Mouse (Mus musculus): ENCODE data around the gene Pramef12. TPM values are rescaled to one million over a fixed set of nuclear protein-coding genes. Genes with fewer than 3 reads are reported as not detected.
"Not testable (repeated sequence)": the region's sequence is repeated elsewhere in the genome, so short reads cannot be mapped to it uniquely, and the experiment has no call there.

Pramef12 gene
- polyA plus RNA-seq, 1 experiment from 2014 or later, result not detected

DNA sequence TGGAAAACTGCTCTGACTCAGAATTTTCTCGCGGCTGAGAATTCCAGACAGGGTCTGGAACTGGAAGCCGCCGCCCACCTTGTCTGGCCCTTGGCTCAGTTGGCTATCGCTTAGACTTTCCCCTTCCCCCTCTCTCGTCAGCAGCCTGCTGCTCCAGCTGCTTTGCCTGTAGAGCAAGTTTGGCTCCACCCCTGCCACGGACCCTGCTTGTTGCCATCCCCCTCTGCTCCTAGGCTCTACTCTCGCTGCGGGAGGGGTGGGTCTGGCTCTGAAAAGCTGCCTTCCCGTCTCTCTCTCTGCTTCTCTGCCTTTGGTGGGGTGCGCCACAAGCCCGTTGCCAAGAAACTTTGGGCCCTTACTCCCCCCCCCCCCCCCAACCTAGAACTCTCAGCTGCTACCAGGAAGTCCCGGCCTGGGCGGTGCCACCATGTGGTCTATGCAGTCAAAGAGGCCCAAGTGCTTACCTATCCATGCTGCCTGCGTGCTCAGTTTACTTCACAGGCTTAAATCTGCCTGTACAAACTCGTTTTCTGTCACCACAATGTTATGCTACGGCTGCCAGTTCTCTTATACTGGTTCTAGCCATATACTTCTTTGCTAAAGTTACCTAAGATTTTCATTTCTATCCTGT lies 3.7 kb downstream of the Pramef12 start:
- Histone ChIP-seq H3K4me1 (no peaks in the 10 kb centered on the region), H3K36me3 (no peaks in the 10 kb centered on the region), H3K4me2 (replicated peaks) (peak overlapping the region; percentile 29), H3K27ac (replicated peaks) (no peak overlapping the region), H3K9me3 (0 out of 2 replicates have a peak, but pooled peaks cover 9% of the 10 kb centered on the region), H3K9ac (replicated peaks) (no peak overlapping the region), H3K4me3 (no peak overlapping the region), H3K27me3 (no peaks in the 10 kb centered on the region)
- ATAC-seq (ENCODE audit: low FRiP score, low read depth), result 0 out of 2 replicates have a peak, but pooled peaks have one; percentile 19
- 12% methylated on average over 17 of the region's 17 CpGs for WGBS

DNA sequence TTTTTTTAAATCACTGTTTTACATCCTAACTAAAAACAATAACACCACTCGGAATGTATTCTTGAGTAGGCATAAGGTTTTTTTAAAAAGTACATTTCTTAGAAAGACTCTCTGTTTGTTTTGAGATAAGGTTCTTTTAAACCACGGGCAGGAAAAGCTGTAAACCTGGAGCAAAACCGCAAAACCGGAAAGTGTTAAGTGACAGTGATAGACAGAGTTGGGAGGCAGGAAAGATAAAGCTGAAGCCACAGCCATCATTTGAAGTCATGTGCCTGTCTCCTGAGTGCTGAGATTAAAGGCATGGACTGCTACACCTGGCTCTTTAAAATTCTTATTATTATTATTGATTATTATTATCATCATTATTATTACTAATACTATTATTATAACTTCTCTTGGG lies 5.6 kb downstream of the Pramef12 start:
- Histone ChIP-seq H3K4me3 (no peak overlapping the region), H3K27ac (replicated peaks) (no peak overlapping the region), H3K9ac (replicated peaks) (no peak overlapping the region), H3K9me3 (0 out of 2 replicates have a peak, but pooled peaks cover 1% of the 10 kb centered on the region), H3K36me3 (no peaks in the 10 kb centered on the region), H3K27me3 (no peaks in the 10 kb centered on the region), H3K4me1 (no peaks in the 10 kb centered on the region), H3K4me2 (replicated peaks) (no peak overlapping the region)
- WGBS, result 84% methylated on average over 4 of the region's 4 CpGs
- no peak for ATAC-seq (ENCODE audit: low FRiP score, low read depth)

DNA sequence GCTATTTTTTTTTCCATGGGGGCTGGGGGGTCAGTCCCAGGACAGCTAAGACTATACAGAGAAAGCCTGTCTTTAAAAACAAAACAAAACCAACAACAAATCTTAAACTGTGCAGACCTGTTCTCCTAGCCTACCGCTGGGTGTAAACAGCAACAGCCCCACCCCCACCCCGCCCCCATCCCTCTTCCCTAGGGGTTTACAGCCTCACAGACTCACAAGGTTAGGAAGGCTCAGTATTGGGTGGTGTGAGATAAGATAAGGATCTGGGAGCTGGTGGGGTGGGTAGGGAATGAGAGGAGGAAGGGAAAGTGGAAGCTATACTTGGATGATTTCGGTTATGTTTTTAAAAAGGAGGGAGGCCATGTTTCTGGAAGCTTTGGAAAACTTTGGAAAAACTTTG lies 11.9 kb downstream of the Pramef12 start:
- Histone ChIP-seq H3K4me3 (no peak overlapping the region), H3K4me1 (no peaks in the 10 kb centered on the region), H3K27me3 (no peaks in the 10 kb centered on the region), H3K9ac (replicated peaks) (no peak overlapping the region), H3K4me2 (replicated peaks) (no peak overlapping the region), H3K9me3 (peaks cover 35% of the 10 kb centered on the region), H3K27ac (replicated peaks) (no peak overlapping the region), H3K36me3 (no peaks in the 10 kb centered on the region)
- 44% methylated on average over 3 of the region's 3 CpGs for WGBS
- no peak for ATAC-seq (ENCODE audit: low FRiP score, low read depth)

DNA sequence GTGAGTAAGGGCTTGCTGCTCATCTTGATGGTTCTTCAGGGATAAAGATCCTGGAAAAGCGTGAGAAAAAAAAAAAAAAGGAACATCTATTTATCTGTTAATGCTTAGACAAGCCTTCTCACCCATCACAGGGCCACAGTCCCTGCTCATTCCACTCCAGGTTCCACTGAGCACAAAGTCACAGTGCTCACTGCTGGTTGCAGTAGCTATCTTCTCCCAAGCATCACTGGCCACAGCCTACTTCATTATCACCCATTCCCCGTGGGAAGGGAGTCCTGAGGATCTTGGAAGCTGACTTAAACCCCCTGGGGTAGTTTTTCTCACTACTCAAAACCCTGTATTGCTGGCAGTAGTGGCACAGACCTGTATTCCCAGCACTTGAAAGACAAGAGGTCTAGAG lies 30.4 kb downstream of the Pramef12 start, which contains the start of gene Pramef20:
Gene Pramef20, minus strand, starts transcription at position 23 of the 400 bp plus-strand sequence.
- Histone ChIP-seq H3K4me1 (no peaks in the 10 kb centered on the region), H3K4me2 (replicated peaks) (no peak within 1 kb of the TSS), H3K9me3 (peaks cover 32% of the 10 kb centered on the region), H3K9ac (replicated peaks) (no peak within 1 kb of the TSS), H3K27ac (replicated peaks) (no peak within 1 kb of the TSS), H3K36me3 (no peaks in the 10 kb centered on the region), H3K27me3 (no peaks in the 10 kb centered on the region), H3K4me3 (no peak within 1 kb of the TSS)
- 48% methylated on average over 2 of the region's 2 CpGs for WGBS
- no peak for ATAC-seq (ENCODE audit: low FRiP score, low read depth)

DNA sequence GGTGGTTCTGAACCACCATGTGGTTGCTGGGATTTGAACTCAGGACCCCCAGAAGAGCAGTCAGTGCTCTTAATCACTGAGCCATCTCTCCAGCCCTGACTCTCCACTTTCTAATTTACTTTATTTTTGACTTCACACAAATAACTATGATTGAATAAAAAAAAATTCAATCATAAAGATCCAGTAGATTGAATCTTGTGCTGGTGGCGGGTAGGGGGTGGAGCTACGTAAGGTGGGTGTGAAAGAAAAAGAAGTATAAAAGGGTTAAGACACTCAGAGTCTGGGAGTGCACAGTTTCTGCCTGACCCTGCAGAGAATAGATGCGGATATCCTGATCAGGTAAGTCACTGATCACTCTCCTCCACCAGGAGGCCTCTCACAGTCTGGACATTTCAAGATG lies 50.6 kb downstream of the Pramef12 start, which contains the start of gene Gm13119:
Gene Gm13119, plus strand, starts transcription at position 301 of the 400 bp plus-strand sequence.
- not testable (repeated sequence) for H3K4me1 ChIP-seq; H3K27me3 ChIP-seq; H3K4me2 ChIP-seq (replicated peaks); H3K9ac ChIP-seq (replicated peaks); H3K4me3 ChIP-seq; H3K27ac ChIP-seq (replicated peaks); ATAC-seq (ENCODE audit: low FRiP score, low read depth); H3K36me3 ChIP-seq
- 86% methylated on average over 3 of the region's 3 CpGs for WGBS
- H3K9me3 ChIP-seq, result peaks cover 24% of the 10 kb centered on the region

Other genes starting within 250 kb of the Pramef12 start
- gene Oog3, start 245.8 kb downstream of the Pramef12 start, polyA plus RNA-seq (2016; fragmentation: Nextera tagmentation; extraction: Ambion mirVana), result not detected in 2 replicates
- not detected in 2 replicates for gene Oog2, start 217.7 kb downstream of the Pramef12 start, polyA plus RNA-seq (2016; fragmentation: Nextera tagmentation; extraction: Ambion mirVana)
- not detected in 2 replicates for gene C87977, start 195.1 kb downstream of the Pramef12 start, polyA plus RNA-seq (2016; fragmentation: Nextera tagmentation; extraction: Ambion mirVana)
- gene Pramel5, start 128.0 kb downstream of the Pramef12 start, polyA plus RNA-seq (2016; fragmentation: Nextera tagmentation; extraction: Ambion mirVana), result not detected in 2 replicates
- gene Gm13128, start 78.2 kb downstream of the Pramef12 start, polyA plus RNA-seq (2016; fragmentation: Nextera tagmentation; extraction: Ambion mirVana), result not detected in 2 replicates
- gene Gm13119, start 50.5 kb downstream of the Pramef12 start, polyA plus RNA-seq (2016; fragmentation: Nextera tagmentation; extraction: Ambion mirVana), result not detected in 2 replicates
- gene Pramef20, start 30.5 kb downstream of the Pramef12 start, polyA plus RNA-seq (2016; fragmentation: Nextera tagmentation; extraction: Ambion mirVana), result not detected in 2 replicates
- not detected in 2 replicates for gene 1700012P22Rik, start 30.3 kb upstream of the Pramef12 start, polyA plus RNA-seq (2016; fragmentation: Nextera tagmentation; extraction: Ambion mirVana)
- not detected in 2 replicates for gene Gm9944, start 44.9 kb upstream of the Pramef12 start, polyA plus RNA-seq (2016; fragmentation: Nextera tagmentation; extraction: Ambion mirVana)
- not detected in 2 replicates for gene Aadacl3, start 55.3 kb upstream of the Pramef12 start, polyA plus RNA-seq (2016; fragmentation: Nextera tagmentation; extraction: Ambion mirVana)
- not detected in 2 replicates for gene 9430007A20Rik, start 111.4 kb upstream of the Pramef12 start, polyA plus RNA-seq (2016; fragmentation: Nextera tagmentation; extraction: Ambion mirVana)
- gene Gm13124, start 156.7 kb upstream of the Pramef12 start, polyA plus RNA-seq (2016; fragmentation: Nextera tagmentation; extraction: Ambion mirVana), result not detected in 2 replicates
- not detected in 2 replicates for gene Aadacl4, start 205.2 kb upstream of the Pramef12 start, polyA plus RNA-seq (2016; fragmentation: Nextera tagmentation; extraction: Ambion mirVana)